Mouse (Mus musculus) spleen, adult 2 months (tissue): ENCODE measurements at regions not wholly inside any gene's neighbourhood (a gene's known extent, or its start where the extent isn't known, plus 50 kb on each side); places are given as distances from the start of the nearest gene placed in this dataset.

Experiments used
- CTCF ChIP-seq: fragments of 200-500 bp; IDR thresholded peaks from 2 replicates; pipeline ENCODE4 v1.5.1; 2011; ENCODE audit warnings: mild to moderate bottlenecking, inconsistent platforms; ENCODE audit not compliant: insufficient read depth, insufficient read length, insufficient replicate concordance; ENCODE audit errors: extremely low read depth
- POLR2A ChIP-seq: fragments of 200-500 bp; IDR thresholded peaks from 2 replicates; pipeline ENCODE4 v1.6.1; 2011; ENCODE audit warnings: low read depth, low read length, inconsistent platforms

DNA sequence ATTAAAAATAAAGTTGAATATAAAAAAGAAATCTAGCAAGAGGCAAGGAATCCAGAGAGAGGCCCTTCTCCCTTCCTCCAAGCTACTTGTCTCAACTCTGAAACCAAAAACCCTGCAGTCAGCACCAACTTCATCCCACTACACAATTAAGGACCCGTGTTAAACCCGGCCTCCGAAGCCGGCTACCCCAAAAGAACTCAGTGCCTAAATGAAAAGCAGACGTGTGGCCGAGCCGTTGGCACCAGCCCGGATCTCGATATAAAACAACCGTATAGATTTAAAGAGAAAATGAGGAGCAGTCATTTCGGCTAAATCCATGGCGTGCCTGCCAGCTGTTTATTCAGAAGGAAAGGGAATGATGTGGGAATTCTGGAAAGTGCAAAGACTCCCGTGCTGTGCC is 384.7 kb upstream of the Dynlrb2 start:
- TF ChIP-seq POLR2A (no peak), CTCF (no peak)
